In genomic region chr2:77304494-77304893, GRCm38 (mm10) we compare ENCODE assay signal across 19 mouse cellular contexts. TPM values are rescaled to one million over a fixed set of nuclear protein-coding genes. Genes with fewer than 3 reads are reported as not detected.
DNase-seq lines count a peak whose midpoint lies in the region; ATAC-seq and TF ChIP-seq lines count a peak whose summit lies in the region.
"Had no signal": no experiment of that assay in that cellular context is flagged by ENCODE, and none has a peak within 500 bp of the region (broad histone marks: within the 10 kb centered on the region; RNA-seq: fewer than 3 reads in every experiment).

No protein-coding gene starts in this region.

- H3K4me3 ChIP-seq in lung, postnatal 0 days (ENCODE audit: low read depth, low read length) = no peak overlapping the region
- H3K4me3 ChIP-seq: embryonic facial prominence, embryonic 15.5 days; erythroblast, embryonic 14.5 days; forebrain, embryonic 10.5 days; heart, embryonic 12.5 days; hindbrain, embryonic 15.5 days had no signal

- peak; percentile 11 for DNase-seq in lung, postnatal 0 days (ENCODE audit: low spot score)
- no peak for DNase-seq in lung, postnatal 36 days
- DNase-seq in cerebellum, adult 11 months = no peak
- no peak for DNase-seq in heart, postnatal 36 days
- DNase-seq: adrenal gland, postnatal 14 days; cerebellum, adult 2 months; cerebellum, postnatal 10 days; embryo, embryonic 11 days; gastrocnemius, postnatal 10 days had no signal

- intact Hi-C loops in heart, postnatal 36 days (cut with DNase I) = no loop called here

- H3K9me3 ChIP-seq in lung, postnatal 0 days (ENCODE audit: low read length) = no peaks in the 10 kb centered on the region
- H3K9me3 ChIP-seq: embryonic facial prominence, embryonic 15.5 days; forebrain, embryonic 10.5 days; heart, embryonic 12.5 days; hindbrain, embryonic 15.5 days had no signal

- no peaks in the 10 kb centered on the region for H3K36me3 ChIP-seq in lung, postnatal 0 days (ENCODE audit: insufficient read depth, low read length)
- H3K36me3 ChIP-seq: embryonic facial prominence, embryonic 15.5 days; forebrain, embryonic 10.5 days; heart, embryonic 12.5 days; hindbrain, embryonic 15.5 days had no signal

- TF ChIP-seq CTCF in lung, postnatal 0 days (IDR thresholded peaks at IDR 0.05) = no peak

- H3K4me1 ChIP-seq in lung, postnatal 0 days (ENCODE audit: insufficient read depth, low read depth, low read length) = no peaks in the 10 kb centered on the region
- H3K4me1 ChIP-seq: embryonic facial prominence, embryonic 15.5 days; forebrain, embryonic 10.5 days; hindbrain, embryonic 15.5 days had no signal

- WGBS in lung, postnatal 0 days = 44% methylated on average over 3 of the region's 3 CpGs

- no peak overlapping the region for H3K27ac ChIP-seq in lung, postnatal 0 days (ENCODE audit: low read length)
- H3K27ac ChIP-seq: embryonic facial prominence, embryonic 15.5 days; forebrain, embryonic 10.5 days; hindbrain, embryonic 15.5 days had no signal

- ATAC-seq in lung, postnatal 0 days = 0 out of 2 replicates have a peak, but pooled peaks have one; percentile 12
- peak; percentile 46; the same call in 1 of the 2 replicates for ATAC-seq in common myeloid progenitor, adult 5-6 weeks (replicated peaks; ENCODE audit: low read depth, poor library complexity, severe bottlenecking)
- peak; percentile 45 for ATAC-seq in megakaryocyte progenitor cell, adult 5-6 weeks (replicated peaks; ENCODE audit: poor library complexity)
- ATAC-seq: activated CD4-positive, CD25-positive, alpha-beta regulatory T cell, adult 4 months; forebrain, embryonic 14.5 days had no signal

- TF ChIP-seq EP300 in lung, postnatal 0 days (IDR thresholded peaks at IDR 0.05) = no peak

- H3K9ac ChIP-seq in lung, postnatal 0 days (replicated peaks; ENCODE audit: low read depth) = no peak overlapping the region
- H3K9ac ChIP-seq: embryonic facial prominence, embryonic 15.5 days; heart, embryonic 12.5 days; hindbrain, embryonic 15.5 days had no signal

- no peak overlapping the region for H3K4me2 ChIP-seq in lung, postnatal 0 days (replicated peaks; ENCODE audit: low read depth, low read length)
- H3K4me2 ChIP-seq: embryonic facial prominence, embryonic 15.5 days; heart, embryonic 12.5 days; hindbrain, embryonic 15.5 days had no signal

- no peaks in the 10 kb centered on the region for H3K27me3 ChIP-seq in lung, postnatal 0 days (replicated peaks; ENCODE audit: insufficient read depth, low read length)
- H3K27me3 ChIP-seq: embryonic facial prominence, embryonic 15.5 days; heart, embryonic 12.5 days; hindbrain, embryonic 15.5 days had no signal

RNA-seq across cellular contexts. Expression of gene Sestd1, which starts 24.1 kb away (rescaled TPM):
- 11.6 and 11.8 TPM in 2 replicates for polyA plus RNA-seq in lung, postnatal 0 days (2015; fragmentation: Nextera tagmentation; extraction: Ambion mirVana)
- total RNA-seq in common myeloid progenitor, adult 5-6 weeks (2017) = 14.4 and 22.2 TPM in 2 replicates
- total RNA-seq in megakaryocyte progenitor cell, adult 5-6 weeks (2015) = 6.3 and 7.3 TPM in 2 replicates
- total RNA-seq in megakaryocyte progenitor cell, adult 5-6 weeks (2017) = 8.4 and 14.8 TPM in 2 replicates
- total RNA-seq in heart, postnatal 36 days (2021) = 10 to 100 TPM; 20.8 to 22.4 TPM
- total RNA-seq: MEL had no signal
- polyA plus RNA-seq: erythroblast, embryonic 14.5 days had no signal
